Mouse (Mus musculus) olfactory bulb, adult 2 months (tissue): Measurements from ENCODE around the gene Fcrl5.

Experiments used
- CTCF ChIP-seq: fragments of 200-500 bp; IDR thresholded peaks from 2 replicates; pipeline ENCODE4 v1.5.1; 2012; ENCODE audit warnings: low read depth, mild to moderate bottlenecking, low read length, moderate library complexity; ENCODE audit not compliant: insufficient read depth
- POLR2A ChIP-seq: fragments of 200-500 bp; IDR thresholded peaks from 2 replicates; pipeline ENCODE4 v1.6.1; 2012; ENCODE audit warnings: mild to moderate bottlenecking, low read depth, low read length, moderate library complexity; ENCODE audit not compliant: insufficient read depth

- no peak for TF ChIP-seq CTCF
- no peak for TF ChIP-seq POLR2A
These were observed 62.7 kb downstream of the Fcrl5 start for GRCm38 (mm10) chr3:87498266-87498665.
